Mouse (Mus musculus) left cerebral cortex, adult 9 months (tissue): ENCODE data around the gene Rcsd1.

Source experiments
- DNase-seq, 2 experiments: peaks; one replicate each; pipeline ENCODE4 v3.0.0; 2022; ENCODE audit warnings: low spot score in 2 of 2

Rcsd1 gene

DNA sequence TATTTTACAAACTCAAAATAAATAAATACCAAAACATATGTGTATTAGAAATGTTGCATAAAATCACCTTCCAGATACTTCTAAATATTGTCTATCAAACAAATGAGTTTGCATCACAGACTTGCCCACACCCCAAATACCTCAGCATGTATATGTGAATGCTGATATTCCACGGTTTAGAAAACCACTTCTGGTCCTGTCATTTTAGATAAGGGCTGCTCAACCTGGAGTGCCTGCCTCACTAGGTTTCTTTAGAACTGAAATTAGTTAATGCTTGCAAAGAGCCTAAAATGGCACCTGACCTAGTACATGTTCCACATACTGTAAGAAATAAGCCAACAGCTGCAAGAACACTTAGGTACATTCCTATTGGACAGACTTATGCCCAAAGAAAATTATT is 81.0 kb downstream of the Rcsd1 start:
- DNase-seq, result no peak

DNA sequence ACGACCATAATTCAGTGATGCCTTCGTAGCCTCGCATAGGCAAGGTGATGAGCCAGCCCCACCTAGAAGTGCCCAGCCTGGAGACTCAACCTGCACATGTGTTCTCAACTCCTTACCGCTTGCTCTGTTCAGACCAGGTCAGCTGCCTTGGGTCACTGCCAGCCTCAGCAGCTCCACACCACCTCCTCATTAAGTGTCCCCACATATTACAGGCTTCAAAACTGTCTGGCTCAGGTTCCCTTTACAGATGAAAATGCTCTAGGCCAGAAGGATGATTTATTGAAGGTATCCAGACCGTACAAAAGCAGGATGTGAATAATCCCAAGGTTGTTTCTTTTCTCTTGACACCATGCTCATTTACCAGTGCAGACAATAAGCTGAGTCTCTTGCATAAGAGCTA is 83.7 kb downstream of the Rcsd1 start:
- DNase-seq, result no peak

DNA sequence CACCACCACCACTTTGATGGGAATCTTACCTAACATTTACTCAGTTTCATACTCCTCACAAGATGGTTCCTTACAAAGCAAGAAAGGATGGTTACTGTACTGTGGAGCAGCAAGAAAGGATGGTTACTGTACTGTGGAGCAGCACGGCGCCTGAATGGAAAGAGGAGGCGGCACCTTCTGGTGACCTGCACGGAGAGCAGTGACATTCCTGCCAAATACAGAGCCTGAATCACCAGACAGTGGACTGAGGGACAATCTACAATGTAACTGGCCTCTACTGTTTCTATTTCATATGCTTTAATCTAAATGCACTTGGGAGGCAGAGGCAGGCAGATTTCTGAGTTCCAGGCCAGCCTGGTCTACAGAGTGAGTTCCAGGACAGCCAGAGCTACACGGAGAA is 84.5 kb downstream of the Rcsd1 start:
- DNase-seq, result no peak

DNA sequence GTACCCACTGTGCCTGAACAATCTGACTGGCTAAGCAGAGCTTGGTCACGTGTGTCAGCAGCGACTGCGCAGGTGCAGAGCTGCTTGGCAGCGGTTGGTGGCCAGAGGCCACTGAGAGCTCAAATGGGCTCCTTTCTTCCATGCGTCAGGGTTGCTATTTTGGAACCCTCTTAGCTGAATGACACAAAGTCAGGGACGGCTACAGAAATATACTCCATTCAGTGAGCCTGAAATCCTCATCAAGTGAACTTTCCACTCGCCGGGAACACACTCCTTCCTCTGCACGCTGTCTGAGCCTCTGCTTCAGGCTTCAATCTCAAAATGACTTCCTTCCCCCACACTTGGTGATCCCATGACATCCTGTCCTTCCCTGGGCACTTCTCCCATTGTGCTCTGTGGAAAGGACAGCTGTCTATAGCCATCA is 91.3 kb downstream of the Rcsd1 start:
- peak in 1 of 2 experiments; percentile 27 for DNase-seq

DNA sequence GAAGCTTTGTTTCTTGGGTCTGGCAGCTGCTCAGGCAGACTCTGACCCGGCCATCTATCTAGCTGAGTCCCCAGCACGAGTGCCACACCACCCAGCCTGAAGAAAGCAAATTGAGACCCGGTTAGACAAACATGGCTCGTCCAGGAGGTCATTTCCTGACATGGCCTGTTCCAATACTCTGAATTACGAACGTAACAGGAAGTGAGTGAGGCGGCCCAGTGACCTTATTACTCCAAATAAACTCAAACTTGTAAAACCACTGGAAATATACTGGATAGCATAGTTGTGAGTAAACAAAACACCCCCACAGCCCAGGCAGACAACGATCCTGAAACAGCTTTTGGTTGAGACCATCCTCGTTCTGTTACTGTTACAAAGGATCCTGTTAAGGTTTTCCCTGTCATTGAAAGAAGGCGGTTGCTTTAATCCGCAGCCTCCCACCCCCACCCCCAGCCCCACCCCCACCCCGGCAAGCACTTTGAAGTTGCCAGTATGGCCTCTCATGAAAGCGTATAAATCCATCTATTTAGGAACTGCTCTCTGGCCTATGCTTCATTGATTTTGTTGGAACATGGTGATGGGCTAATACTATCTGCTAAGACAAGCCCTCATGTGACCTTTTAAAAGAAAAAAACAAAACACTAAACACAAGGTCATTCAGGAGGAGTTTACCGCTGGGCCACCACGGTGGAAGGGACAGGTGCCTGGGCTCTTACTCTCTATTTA is 92.2 kb downstream of the Rcsd1 start:
- DNase-seq, result no peak

DNA sequence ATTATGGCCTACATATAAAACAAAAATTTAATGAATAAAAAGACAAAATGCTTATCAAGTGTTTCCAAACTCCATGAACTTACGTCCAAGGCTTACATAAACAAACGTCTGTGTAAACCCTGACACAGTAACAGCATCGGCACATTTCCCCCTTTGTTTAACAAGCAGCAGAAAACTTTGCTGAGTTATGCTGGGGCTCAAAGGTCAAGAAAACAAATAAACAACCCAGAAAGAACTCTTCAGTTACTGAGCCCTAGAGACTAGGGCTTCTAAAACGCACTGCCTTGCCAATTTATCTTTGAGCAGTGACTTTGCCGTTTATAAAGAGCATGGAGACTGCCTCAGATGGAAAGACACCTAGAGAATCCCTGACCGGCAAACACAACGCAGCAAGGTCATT is 92.9 kb downstream of the Rcsd1 start:
- no peak for DNase-seq

DNA sequence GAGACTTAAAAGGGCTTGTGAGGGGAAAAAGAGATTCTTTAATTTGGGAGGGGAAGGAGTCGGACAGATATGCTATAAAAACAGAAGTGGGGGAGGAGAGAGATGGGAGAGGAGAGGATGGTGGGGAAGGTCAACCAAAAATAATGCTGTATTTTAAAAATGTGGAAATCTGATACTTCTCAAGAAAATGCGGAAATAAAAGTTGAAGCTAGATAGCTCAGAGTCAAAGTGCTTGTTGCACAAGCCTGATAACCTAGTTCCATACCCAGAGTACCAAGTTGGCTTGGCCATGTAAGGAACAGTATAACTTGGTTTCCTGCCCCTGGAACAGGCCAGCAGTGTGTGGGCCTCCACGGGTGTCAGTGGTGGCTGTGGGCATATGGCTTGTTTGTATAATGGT is 94.8 kb downstream of the Rcsd1 start:
- DNase-seq, result no peak

DNA sequence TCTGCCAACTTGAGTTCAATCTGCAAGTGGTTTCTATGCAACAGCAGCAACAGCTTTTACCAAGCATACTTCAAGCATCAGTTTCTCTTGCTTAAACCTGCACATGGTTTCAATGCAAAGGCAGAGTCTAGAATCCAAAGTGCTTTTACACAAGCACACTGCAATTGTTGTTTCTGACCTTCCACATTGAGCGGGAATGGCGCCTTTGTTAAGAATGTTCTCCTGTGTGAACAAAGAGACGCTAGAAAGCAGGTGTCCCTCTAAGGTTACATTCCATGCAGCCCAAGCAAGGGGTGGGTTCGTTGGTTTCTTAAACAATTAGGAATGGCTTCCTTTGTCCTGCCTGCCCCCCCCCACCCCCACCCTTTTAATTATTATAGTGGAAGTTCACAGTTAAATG is 95.6 kb downstream of the Rcsd1 start:
- DNase-seq, result no peak

DNA sequence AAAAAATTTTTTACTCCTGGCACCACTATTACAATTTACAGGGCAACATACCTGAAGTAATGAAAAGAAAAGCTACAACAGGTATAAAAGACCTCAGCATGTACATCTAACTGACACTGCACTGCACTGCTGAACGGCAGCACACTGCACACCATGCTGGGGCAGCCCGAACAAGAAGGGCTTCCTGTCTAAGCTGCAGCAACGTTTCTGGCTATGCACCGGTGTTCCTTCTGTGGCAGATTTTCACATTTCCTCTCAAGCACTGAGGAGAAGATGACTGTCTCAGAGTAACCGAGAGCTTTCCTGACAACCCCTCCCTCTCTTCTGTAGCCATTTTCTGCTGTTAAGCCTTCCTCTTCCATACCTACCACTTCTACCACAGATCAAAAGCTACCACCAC is 96.8 kb downstream of the Rcsd1 start:
- no peak for DNase-seq

DNA sequence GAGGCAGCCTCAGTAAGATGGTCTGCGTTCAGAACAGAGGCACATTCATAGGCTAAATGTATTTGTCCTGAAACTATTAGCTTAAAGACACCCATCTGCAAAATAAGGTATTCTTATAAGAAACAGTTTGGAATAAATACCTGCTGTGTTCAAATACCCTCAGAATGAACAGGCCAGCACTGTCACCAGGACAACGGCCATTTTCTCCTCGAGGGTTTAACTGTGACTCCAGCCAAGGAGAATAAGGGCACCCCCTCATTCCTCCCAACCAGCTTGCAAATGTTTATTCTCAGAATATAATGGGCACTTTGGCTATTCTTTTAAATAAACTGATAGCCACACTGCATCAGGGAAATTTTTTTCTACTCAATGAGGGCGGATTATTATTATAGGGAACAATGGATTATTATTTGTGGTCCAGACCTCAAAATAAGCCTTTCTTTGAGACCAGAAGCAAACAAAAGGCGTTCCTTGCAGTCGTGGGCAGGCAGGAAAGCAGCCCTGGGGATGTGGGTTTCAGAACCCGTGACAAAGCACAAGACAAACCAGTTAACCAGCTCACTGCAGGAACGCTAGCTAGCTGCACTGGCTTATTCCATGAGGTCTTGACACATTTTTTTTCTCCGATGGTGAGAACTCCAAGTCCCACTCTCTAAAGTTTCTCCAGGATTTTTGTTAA is 99.1 kb downstream of the Rcsd1 start:
- DNase-seq, result peak in 1 of 2 experiments; percentile 38

DNA sequence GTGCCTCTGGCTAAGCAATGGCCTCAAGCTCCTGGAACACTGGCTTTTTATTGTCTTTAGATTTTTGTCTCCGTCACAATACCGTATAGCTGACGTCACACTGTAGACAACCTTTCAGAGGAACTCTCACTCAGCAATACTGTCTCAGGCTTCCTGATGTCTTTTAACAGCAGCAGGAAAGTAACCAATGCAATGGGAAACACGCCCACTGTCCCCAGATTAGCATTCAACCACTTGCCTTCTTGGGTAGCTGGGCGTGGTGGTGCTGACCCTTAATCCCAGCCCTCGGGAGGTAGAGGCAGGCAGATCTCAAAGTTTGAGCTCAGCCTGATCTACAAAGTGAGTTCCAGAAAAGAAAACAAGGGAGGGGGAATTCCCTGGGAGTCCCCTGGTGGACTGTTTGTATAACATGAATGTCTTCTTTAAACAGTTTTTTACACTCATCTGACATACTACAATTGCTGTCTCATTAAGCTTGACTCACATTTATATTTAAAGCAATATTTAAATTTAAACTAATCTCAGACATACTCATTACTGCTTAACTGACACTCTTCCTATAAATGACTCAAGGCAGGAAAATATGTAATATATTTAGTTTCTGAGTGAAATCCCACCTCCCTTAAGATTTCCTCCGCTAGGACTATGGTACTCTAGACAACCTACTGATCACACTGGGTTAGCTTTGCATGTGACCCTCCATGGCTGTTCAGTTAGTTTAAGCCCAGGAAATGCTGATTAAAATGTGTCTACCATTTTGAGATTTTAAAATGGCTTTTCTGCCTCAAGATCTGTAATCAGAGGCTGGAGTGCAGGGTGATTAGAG is 99.8 kb downstream of the Rcsd1 start:
- no peak for DNase-seq

DNA sequence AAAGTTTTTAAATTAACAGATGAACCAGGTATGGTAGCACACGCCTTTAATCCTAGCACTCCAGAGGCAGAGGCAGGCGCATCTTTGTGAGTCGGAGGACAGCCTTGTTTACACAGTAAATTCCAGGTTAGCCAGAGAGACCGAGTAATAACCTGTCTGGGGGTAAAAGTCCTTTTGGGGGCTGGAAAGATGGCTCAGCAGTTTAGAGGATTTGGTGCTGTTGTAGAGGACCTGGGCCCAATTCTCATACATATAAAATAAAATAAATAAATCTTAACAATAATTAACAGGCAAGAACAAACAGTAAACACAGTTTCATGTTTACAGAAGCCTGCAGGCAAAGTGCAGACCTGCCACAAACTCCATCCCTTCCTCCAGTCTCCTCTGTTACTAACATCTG is 100.7 kb downstream of the Rcsd1 start:
- DNase-seq, result no peak

DNA sequence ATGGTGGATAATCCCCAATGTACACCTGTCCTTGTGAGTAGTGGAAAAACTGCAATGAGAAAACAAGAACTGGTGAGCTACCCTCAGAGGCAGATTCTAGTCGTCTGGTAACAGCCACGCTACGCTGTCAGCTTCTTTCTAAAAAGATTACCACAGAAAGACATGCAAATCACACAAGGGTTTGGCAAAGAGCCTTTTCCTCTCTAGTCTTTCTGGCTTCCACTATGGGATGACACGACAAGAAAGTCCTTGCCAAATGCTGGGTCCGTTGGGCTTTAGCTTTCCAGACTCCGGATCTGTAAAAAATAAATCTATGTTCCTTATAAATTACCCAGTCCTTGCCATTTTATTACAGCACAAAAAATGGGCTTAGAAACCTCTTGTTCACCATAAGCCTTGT is 103.8 kb downstream of the Rcsd1 start:
- DNase-seq, result no peak

DNA sequence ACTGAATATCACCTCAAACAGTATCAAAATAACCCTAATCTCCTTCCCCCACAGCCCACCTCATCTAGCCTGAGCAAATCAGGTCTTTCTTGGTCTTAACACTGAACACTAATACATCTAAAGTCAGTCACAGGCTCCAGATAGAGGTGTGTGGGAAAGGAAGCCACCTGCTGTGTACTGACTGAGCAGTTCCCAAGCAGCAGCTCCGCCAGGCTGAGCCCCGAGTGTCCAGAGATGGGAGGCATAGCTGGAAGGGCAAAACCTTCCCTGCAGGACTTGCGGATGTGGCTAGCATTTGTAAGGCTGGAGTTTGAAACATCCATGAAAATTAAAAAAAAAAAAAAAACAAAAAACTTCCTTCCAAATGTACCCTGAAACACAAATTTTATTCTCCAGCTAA is 104.4 kb downstream of the Rcsd1 start:
- DNase-seq, result no peak

DNA sequence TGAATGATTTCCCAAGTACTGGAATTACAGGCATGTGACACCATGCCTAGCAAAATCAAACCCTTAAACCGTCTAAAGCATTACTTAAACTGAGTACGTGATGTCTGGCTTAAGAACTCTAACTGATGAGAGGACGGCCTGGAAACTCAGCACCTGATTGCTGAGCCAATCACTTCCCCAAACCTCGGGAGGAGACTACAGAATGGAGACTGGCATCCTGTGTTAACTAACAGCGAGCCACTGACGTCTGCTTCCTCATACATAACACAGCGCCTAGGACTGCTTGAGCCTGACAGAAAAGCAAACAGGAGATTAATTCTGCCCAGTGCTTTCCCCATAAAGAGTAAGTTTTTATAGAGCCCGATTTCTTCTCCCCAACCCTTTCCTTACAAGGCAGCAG is 105.4 kb downstream of the Rcsd1 start:
- DNase-seq, result no peak

DNA sequence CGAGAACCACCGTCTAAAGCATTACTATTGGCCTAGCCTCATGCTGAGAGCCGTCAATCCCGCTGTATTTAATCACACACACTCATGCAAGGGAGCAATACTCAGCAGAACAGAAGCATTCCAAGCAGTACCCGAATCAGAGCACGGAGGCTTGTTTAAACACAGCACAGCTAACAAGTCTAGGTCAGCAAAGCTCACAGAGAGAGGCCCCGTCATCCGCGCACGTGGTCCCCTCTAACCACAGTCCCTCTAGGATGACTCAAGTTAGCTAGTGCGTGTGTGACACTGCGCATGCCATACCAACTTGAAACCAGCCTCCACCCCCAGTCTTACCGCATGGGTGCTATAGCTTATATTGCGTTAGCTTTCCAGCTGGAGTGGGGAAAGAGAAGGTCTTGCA is 106.3 kb downstream of the Rcsd1 start:
- DNase-seq, result no peak

DNA sequence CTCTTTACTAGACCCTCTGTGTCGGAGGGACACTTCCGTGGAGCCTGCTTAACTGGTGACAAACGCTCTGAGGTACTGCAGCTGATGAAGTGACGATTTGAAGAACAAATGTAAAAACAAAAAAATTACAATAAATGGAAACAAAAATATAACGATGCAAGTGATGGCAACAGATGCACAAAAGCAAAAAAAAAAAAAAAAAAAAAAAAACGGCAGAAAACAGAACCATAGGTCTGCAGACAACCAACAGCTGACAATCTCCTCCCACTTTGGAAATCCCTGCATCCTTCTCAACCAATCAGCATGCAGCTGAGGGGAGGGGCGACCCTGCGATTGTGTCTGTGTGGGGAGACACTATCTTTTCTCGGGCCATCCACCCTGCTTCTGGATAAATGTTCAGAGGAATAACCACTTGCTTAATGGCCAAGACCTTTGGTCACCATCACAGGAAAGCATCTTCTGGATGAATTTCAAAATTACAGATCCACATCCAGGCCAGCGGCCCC is 107.7 kb downstream of the Rcsd1 start:
- no peak for DNase-seq
